Mouse (Mus musculus) spleen, postnatal 4 days (tissue): ENCODE measurements around the gene Ccnc.

Experiments used
- DNase-seq, 2 experiments: peaks; one replicate each; pipeline ENCODE4 v3.0.0; 2022; ENCODE audit warnings: low spot score in 2 of 2

The Ccnc gene

DNA sequence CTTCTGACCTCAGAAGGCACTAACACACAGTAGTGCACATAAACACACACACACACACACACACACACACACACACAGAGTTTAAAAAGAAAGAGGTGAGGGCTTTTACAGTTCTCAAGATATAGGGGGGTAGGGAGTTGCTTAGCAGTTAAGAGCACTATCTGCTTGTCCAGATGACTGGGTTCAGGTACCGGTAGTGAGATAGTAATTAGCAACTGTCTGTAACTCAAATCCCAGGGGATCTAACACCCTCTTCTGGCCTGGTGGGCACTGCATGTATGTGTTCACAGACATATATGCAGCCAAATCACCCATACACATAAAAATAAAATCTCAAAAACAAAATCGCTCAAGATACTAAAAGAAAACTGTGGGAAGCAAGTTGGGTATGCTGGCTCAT is 74.1 kb downstream of the Ccnc start:
- no peak for DNase-seq

GRCm38 (mm10) chr4:21807204-21807603 is 79.7 kb downstream of the Ccnc start:
- DNase-seq: no peak
